Mouse (Mus musculus) liver, embryonic 11.5 days (tissue): ENCODE results near the gene Creb3l1. TPM values are rescaled to one million over a fixed set of nuclear protein-coding genes. Genes with fewer than 3 reads are reported as not detected.

Experiments used
- ATAC-seq: fragments of 200-750 bp; cut with Nextera tagmentation; replicated peaks from 2 replicates; pipeline ENCODE4 v1.8.0; 2017; ENCODE audit warnings: moderate number of reproducible peaks, mild to moderate bottlenecking, moderate TSS enrichment, moderate library complexity; ENCODE audit not compliant: low FRiP score
- DNase-seq: peaks from one replicate; pipeline ENCODE4 v3.0.0-alpha.2; 2017; ENCODE audit warnings: low spot score
- H3K27ac ChIP-seq: fragments of 300-500 bp; sonication (generic); 2 replicates; pipeline ENCODE4 v1.5.1; 2014; ENCODE audit warnings: mild to moderate bottlenecking, low read depth, low read length, control low read depth
- H3K27me3 ChIP-seq: fragments of 300-500 bp; sonication (generic); replicated peaks from 2 replicates; pipeline ENCODE4 v1.6.1; 2014; ENCODE audit warnings: low read length, mixed read lengths; ENCODE audit not compliant: control insufficient read depth, insufficient read depth
- H3K36me3 ChIP-seq: fragments of 300-500 bp; sonication (generic); 2 replicates; pipeline ENCODE4 v1.6.1; 2014; ENCODE audit warnings: mild to moderate bottlenecking, low read length, moderate library complexity, mixed read lengths; ENCODE audit not compliant: control insufficient read depth, insufficient read depth
- H3K4me1 ChIP-seq: fragments of 300-500 bp; sonication (generic); replicated peaks from 2 replicates; pipeline ENCODE4 v1.6.1; 2014; ENCODE audit warnings: low read length, mixed read lengths; ENCODE audit not compliant: control insufficient read depth, insufficient read depth
- H3K4me2 ChIP-seq: fragments of 300-500 bp; sonication (generic); 2 replicates; pipeline ENCODE4 v1.6.1; 2014; ENCODE audit warnings: mild to moderate bottlenecking, control low read depth, moderate library complexity
- H3K4me3 ChIP-seq: fragments of 300-500 bp; sonication (generic); 2 replicates; pipeline ENCODE4 v1.5.1; 2014; ENCODE audit warnings: low read depth, low read length, control low read depth
- H3K9ac ChIP-seq: fragments of 300-500 bp; sonication (generic); 2 replicates; pipeline ENCODE4 v1.6.1; 2014; ENCODE audit warnings: low read depth, low read length, control low read depth
- H3K9me3 ChIP-seq: fragments of 300-500 bp; sonication (generic); 2 replicates; pipeline ENCODE4 v1.6.1; 2016; ENCODE audit warnings: low read length, inconsistent platforms, mixed read lengths; ENCODE audit not compliant: control insufficient read depth
- WGBS: fragments of 180-500 bp; shearing (Covaris S2); extraction: QIAGEN DNeasy Blood & Tissue Kit; methylation state at CpG from one replicate; pipeline ENCODE4 v1.1.7; 2014; 5-methylcytosine and 5-hydroxymethylcytosine counted together
- polyA plus RNA-seq: library from polyadenylated mRNA; unstranded; fragments of >200 nt; fragmentation: Nextera tagmentation; extraction: Ambion mirVana; gene quantifications from 2 replicates; pipeline ENCODE4 v1.2.1, GENCODE M21; 2014

The Creb3l1 gene
- polyA plus RNA-seq, 1 experiment from 2014 or later: 6.1 TPM

DNA sequence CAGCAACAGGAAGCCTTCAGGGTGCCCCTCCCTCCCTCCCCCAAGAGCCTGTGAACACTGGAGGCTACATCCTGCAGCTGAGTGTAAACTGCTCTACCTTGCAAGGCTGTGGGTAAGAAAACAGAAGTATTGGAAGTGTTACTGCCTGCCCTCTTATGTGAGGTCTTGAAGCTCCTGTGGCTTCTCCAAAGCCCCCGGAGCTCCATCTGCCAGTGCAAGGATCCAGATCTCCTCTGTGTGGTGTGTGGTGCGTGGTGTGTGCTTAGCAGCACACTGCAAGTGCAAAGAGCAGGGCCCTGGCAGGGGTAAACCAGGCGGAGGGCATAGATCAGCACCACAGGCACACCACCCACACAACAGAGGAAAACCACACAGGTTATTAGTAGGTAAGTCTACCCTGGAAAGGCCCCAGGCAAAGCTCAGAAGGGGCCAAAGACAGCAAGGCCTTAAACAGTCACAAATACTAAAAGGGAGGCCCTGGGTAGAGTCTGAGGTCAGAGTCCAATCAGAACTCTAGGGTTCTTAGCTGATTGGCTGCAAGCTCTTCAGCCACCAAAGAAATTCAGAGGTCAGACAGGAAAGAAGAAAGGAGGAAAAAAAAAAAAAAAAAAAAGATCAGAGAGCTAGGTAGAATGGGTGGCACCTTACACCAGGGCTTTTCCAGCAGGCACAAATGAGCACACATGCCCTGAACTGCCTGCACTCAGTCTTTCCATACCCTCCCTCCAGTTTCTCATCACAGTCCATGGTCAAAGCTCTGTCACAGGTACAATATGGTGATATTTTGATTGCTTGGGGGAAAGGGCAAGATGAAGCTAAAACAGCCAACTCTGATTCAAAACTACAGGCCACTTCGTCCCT lies 62.2 kb downstream of the Creb3l1 start:
- Histone ChIP-seq H3K27me3 (no peaks in the 10 kb centered on the region), H3K4me2 (peak overlapping the region; percentile 95), H3K9ac (peak overlapping the region; percentile 90), H3K4me1 (peaks cover 63% of the 10 kb centered on the region), H3K27ac (peak overlapping the region; percentile 57), H3K9me3 (no peaks in the 10 kb centered on the region), H3K36me3 (0 out of 2 replicates have a peak, but pooled peaks cover 2% of the 10 kb centered on the region), H3K4me3 (peak overlapping the region; percentile 97)
- WGBS: 30% methylated on average over 4 of the region's 4 CpGs
- ATAC-seq (no peak), DNase-seq (no peak)

- no peak overlapping the region for H3K4me2 ChIP-seq
- H3K36me3 ChIP-seq: 0 out of 2 replicates have a peak, but pooled peaks cover 2% of the 10 kb centered on the region
- DNase-seq (no peak), ATAC-seq (no peak)
- H3K4me3 ChIP-seq: no peak overlapping the region
- WGBS: 87% methylated on average over 5 of the region's 5 CpGs
- no peak overlapping the region; the same call in 1 of the 2 replicates for H3K9ac ChIP-seq
- H3K27ac ChIP-seq: peak overlapping the region; percentile 17; the same call in 1 of the 2 replicates
- no peaks in the 10 kb centered on the region for H3K9me3 ChIP-seq
- H3K27me3 ChIP-seq: no peaks in the 10 kb centered on the region
- H3K4me1 ChIP-seq: peaks cover 69% of the 10 kb centered on the region
These were observed 63.8 kb downstream of the Creb3l1 start for GRCm38 (mm10) chr2:91960459-91960858.

DNA sequence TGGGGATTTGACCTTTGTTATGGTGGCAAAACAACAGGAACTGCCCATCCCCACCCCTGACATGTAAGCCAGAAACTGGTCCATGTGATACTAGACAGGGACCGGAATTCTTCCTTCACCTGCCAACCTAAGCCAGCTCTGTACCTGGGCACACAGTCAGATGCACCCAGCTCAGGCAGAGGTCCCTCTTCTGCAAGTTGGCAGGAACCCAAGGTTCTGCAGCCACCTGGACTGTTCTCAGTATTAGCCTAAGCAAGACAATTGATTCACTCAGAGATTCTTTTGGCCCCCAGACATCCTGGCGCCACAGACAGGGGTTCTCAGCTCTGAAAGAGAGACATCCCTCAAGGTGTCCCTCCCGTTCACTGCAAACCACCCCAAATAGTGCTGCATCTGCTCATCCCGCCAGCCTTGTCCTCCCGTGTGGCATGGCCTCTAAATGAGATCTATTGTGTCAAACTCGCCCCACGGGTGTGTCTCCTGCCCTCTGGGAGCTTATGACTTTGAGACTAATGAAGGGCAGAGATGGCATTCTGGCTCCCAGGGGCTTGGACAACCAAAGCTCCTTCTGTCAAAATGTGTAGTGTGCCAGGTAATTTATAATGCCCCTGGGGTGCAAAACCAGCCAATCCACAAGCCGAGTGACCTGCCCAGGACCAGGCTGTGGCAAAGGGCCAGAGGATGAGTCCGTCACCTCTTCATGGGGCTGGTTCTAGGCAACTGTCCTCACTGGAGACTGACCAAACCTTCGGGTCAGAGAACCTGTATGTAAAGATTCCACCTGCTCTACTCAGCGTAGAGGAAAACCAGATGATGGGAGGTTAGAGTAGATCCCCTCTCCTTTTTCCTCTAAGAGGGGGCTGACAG lies 64.5 kb downstream of the Creb3l1 start:
- no peaks in the 10 kb centered on the region for H3K9me3 ChIP-seq
- ATAC-seq (no peak), DNase-seq (no peak)
- peaks cover 72% of the 10 kb centered on the region for H3K4me1 ChIP-seq
- 84% methylated on average over 11 of the region's 11 CpGs for WGBS
- H3K36me3 ChIP-seq: 0 out of 2 replicates have a peak, but pooled peaks cover 2% of the 10 kb centered on the region
- H3K9ac ChIP-seq: peak overlapping the region; percentile 18
- no peak overlapping the region for H3K4me3 ChIP-seq
- no peak overlapping the region; the same call in 1 of the 2 replicates for H3K4me2 ChIP-seq
- no peaks in the 10 kb centered on the region for H3K27me3 ChIP-seq
- H3K27ac ChIP-seq: no peak overlapping the region; the same call in 1 of the 2 replicates

DNA sequence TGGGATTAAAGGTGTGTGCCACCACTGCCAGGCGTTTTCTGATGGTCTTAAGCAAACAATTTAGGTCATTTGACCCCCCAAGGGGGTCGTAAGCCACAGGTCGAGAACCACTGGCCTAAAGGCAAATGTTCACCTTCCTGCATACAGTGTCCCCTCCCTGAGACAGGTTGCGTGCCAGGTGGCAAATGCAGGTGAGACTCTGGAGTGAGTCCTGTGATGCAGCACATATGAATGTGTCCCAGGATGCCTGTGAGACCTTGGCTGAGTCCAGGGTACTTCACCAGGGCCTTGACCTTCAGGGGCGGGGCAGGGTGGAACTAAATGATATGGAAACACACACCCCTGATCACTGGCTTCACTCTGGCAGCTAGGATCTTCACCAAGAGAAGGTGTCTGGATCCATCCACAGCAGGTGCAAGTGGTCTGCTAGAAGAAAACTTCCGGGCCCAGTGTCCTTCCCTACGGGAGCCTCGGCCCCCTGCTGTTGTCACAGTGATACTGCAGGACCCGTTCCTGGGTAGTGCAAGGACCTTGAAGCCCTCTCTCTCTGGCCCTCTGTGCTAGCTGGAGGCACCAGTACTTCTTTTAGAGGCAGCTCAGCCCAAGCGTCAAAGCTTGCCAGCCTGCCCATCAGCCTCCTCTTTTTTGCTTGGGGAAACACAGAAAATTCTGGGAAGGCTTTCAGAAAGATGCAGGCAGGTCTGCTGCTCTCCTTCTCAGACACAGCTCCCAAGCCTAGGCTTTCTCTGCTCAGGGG lies 65.4 kb downstream of the Creb3l1 start:
- no peak overlapping the region for H3K4me3 ChIP-seq
- H3K27me3 ChIP-seq: no peaks in the 10 kb centered on the region
- H3K9ac ChIP-seq: peak overlapping the region; percentile 18; the same call in 1 of the 2 replicates
- 44% methylated on average over 10 of the region's 10 CpGs for WGBS
- no peak for DNase-seq
- H3K4me2 ChIP-seq: 0 out of 2 replicates have a peak overlapping the region, but pooled peaks have one; percentile 4
- ATAC-seq: no peak
- H3K36me3 ChIP-seq: 0 out of 2 replicates have a peak, but pooled peaks cover 2% of the 10 kb centered on the region
- H3K27ac ChIP-seq: no peak overlapping the region
- H3K4me1 ChIP-seq: peaks cover 79% of the 10 kb centered on the region
- no peaks in the 10 kb centered on the region for H3K9me3 ChIP-seq

DNA sequence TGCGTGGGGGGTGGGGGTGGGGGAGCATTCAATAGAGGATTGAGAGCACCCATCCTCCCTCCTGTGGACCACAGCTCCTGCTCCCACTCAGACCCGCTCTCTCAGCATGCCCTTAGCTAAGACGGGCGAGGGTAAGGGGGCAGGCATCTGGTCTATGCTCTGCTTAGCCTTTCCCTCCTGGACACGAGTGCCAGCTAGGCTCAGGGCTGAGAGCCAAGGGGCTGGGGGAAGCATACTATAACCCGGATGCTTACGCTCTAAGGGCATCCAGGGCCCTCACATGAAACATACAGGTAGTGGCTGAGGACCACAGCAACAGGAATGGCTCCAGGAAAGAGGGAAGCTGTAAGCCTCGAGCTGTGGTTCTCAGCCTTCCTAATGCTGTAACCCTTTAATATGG lies 66.3 kb downstream of the Creb3l1 start:
- 83% methylated on average over 8 of the region's 8 CpGs for WGBS
- Histone ChIP-seq H3K4me2 (no peak overlapping the region; the same call in 1 of the 2 replicates), H3K36me3 (0 out of 2 replicates have a peak, but pooled peaks cover 2% of the 10 kb centered on the region), H3K9ac (no peak overlapping the region), H3K27ac (no peak overlapping the region; the same call in 1 of the 2 replicates), H3K9me3 (no peaks in the 10 kb centered on the region), H3K4me1 (peaks cover 88% of the 10 kb centered on the region), H3K27me3 (no peaks in the 10 kb centered on the region), H3K4me3 (no peak overlapping the region)
- no peak for ATAC-seq
- DNase-seq: no peak

GRCm38 (mm10) chr2:91957096-91957495 lies 67.2 kb downstream of the Creb3l1 start:
- peak overlapping the region; percentile 46 for H3K4me2 ChIP-seq
- 0 out of 2 replicates have a peak, but pooled peaks cover 2% of the 10 kb centered on the region for H3K36me3 ChIP-seq
- DNase-seq: no peak
- 17% methylated on average over 4 of the region's 4 CpGs for WGBS
- H3K4me3 ChIP-seq: 0 out of 2 replicates have a peak overlapping the region, but pooled peaks have one; percentile 15
- no peaks in the 10 kb centered on the region for H3K27me3 ChIP-seq
- H3K9ac ChIP-seq: no peak overlapping the region
- no peaks in the 10 kb centered on the region for H3K9me3 ChIP-seq
- H3K4me1 ChIP-seq: peaks cover 85% of the 10 kb centered on the region
- H3K27ac ChIP-seq: peak overlapping the region; percentile 70; the same call in 1 of the 2 replicates
- peak; percentile 46 for ATAC-seq

- no peak overlapping the region for H3K4me2 ChIP-seq
- H3K4me3 ChIP-seq: no peak overlapping the region
- H3K9me3 ChIP-seq: no peaks in the 10 kb centered on the region
- H3K4me1 ChIP-seq: peaks cover 82% of the 10 kb centered on the region
- no peak for DNase-seq
- no peak overlapping the region for H3K9ac ChIP-seq
- H3K27me3 ChIP-seq: no peaks in the 10 kb centered on the region
- H3K27ac ChIP-seq: peak overlapping the region; percentile 54
- H3K36me3 ChIP-seq: 0 out of 2 replicates have a peak, but pooled peaks cover 2% of the 10 kb centered on the region
- no peak for ATAC-seq
- 73% methylated on average over 6 of the region's 6 CpGs for WGBS
These were observed 68.4 kb downstream of the Creb3l1 start for GRCm38 (mm10) chr2:91955875-91956274.
